Mouse (Mus musculus): ENCODE measurements at regions not wholly inside any gene's neighbourhood (a gene's known extent, or its start where the extent isn't known, plus 50 kb on each side); places are given as distances from the start of the nearest gene placed in this dataset.

- no peak for TF ChIP-seq POLR2A (IDR thresholded peaks at IDR 0.05; ENCODE audit: insufficient read depth, low read depth, low read length)
- TF ChIP-seq CTCF (IDR thresholded peaks at IDR 0.05; ENCODE audit: insufficient read depth, low read depth, low read length), result no peak
- H3K4me1 ChIP-seq (ENCODE audit: control insufficient read depth, insufficient read depth, low read length), result no peaks in the 10 kb centered on the region
- WGBS, result 37% methylated on average over 4 of the region's 4 CpGs
- H3K27ac ChIP-seq (ENCODE audit: insufficient read depth, low read depth, low read length), result no peak overlapping the region
- no peak overlapping the region for H3K4me3 ChIP-seq (ENCODE audit: insufficient read depth, low read depth, low read length)
Observed at GRCm38 (mm10) chr10:56788081-56788480, 411.0 kb downstream of the Gja1 start.

GRCm38 (mm10) chr10:56793074-56793473 lies 415.9 kb downstream of the Gja1 start:
- Histone ChIP-seq H3K4me3 (ENCODE audit: insufficient read depth, low read depth, low read length) (no peak overlapping the region), H3K4me1 (ENCODE audit: control insufficient read depth, insufficient read depth, low read length) (no peaks in the 10 kb centered on the region), H3K27ac (ENCODE audit: insufficient read depth, low read depth, low read length) (no peak overlapping the region)
- no peak for TF ChIP-seq CTCF (IDR thresholded peaks at IDR 0.05; ENCODE audit: insufficient read depth, low read depth, low read length)
- no peak for TF ChIP-seq POLR2A (IDR thresholded peaks at IDR 0.05; ENCODE audit: insufficient read depth, low read depth, low read length)
- 43% methylated on average over 8 of the region's 8 CpGs for WGBS

- H3K27ac ChIP-seq (ENCODE audit: insufficient read depth, low read depth, low read length), result no peak overlapping the region
- H3K4me3 ChIP-seq (ENCODE audit: insufficient read depth, low read depth, low read length), result no peak overlapping the region
- no peaks in the 10 kb centered on the region for H3K4me1 ChIP-seq (ENCODE audit: control insufficient read depth, insufficient read depth, low read length)
- no peak for TF ChIP-seq POLR2A (IDR thresholded peaks at IDR 0.05; ENCODE audit: insufficient read depth, low read depth, low read length)
- TF ChIP-seq CTCF (IDR thresholded peaks at IDR 0.05; ENCODE audit: insufficient read depth, low read depth, low read length), result no peak
- 50% methylated on average over 3 of the region's 3 CpGs for WGBS
Observed at GRCm38 (mm10) chr10:56795396-56795795, 418.3 kb downstream of the Gja1 start.

- no peak overlapping the region for H3K27ac ChIP-seq (ENCODE audit: insufficient read depth, low read depth, low read length)
- no peak overlapping the region for H3K4me3 ChIP-seq (ENCODE audit: insufficient read depth, low read depth, low read length)
- no peak for TF ChIP-seq POLR2A (IDR thresholded peaks at IDR 0.05; ENCODE audit: insufficient read depth, low read depth, low read length)
- H3K4me1 ChIP-seq (ENCODE audit: control insufficient read depth, insufficient read depth, low read length), result no peaks in the 10 kb centered on the region
- 93% methylated on average over 3 of the region's 3 CpGs for WGBS
Observed at GRCm38 (mm10) chr10:56799307-56799706, 422.2 kb downstream of the Gja1 start.

GRCm38 (mm10) chr10:56799745-56800144 lies 422.6 kb downstream of the Gja1 start:
- H3K4me3 ChIP-seq (ENCODE audit: insufficient read depth, low read depth, low read length), result no peak overlapping the region
- no peak overlapping the region for H3K27ac ChIP-seq (ENCODE audit: insufficient read depth, low read depth, low read length)
- TF ChIP-seq CTCF (IDR thresholded peaks at IDR 0.05; ENCODE audit: insufficient read depth, low read depth, low read length) (no peak), POLR2A (IDR thresholded peaks at IDR 0.05; ENCODE audit: insufficient read depth, low read depth, low read length) (no peak)
- no peaks in the 10 kb centered on the region for H3K4me1 ChIP-seq (ENCODE audit: control insufficient read depth, insufficient read depth, low read length)
- 89% methylated on average over 3 of the region's 3 CpGs for WGBS

DNA sequence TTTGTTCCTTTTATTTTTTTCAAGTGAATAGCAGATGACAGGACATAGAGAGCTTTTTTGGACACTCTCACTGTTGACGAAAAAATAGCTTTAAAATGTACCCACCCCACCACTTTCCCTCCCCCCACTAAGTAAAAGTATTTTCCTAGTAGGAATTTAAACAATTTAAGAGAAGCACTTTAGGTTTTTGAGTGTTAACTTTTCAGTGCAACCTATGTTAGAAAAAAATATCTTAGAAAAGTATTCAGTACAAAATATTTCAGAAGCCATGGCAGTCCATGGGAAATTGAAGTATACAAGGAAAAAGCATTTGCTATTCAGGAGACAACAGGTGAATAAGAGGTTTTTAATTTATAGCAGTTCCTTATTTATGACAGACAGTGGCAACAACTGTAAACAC lies 431.9 kb downstream of the Gja1 start:
- no peak overlapping the region for H3K27ac ChIP-seq (ENCODE audit: insufficient read depth, low read depth, low read length)
- TF ChIP-seq CTCF (IDR thresholded peaks at IDR 0.05; ENCODE audit: insufficient read depth, low read depth, low read length), result no peak
- TF ChIP-seq POLR2A (IDR thresholded peaks at IDR 0.05; ENCODE audit: insufficient read depth, low read depth, low read length), result no peak
- no peaks in the 10 kb centered on the region for H3K4me1 ChIP-seq (ENCODE audit: control insufficient read depth, insufficient read depth, low read length)
- no peak overlapping the region for H3K4me3 ChIP-seq (ENCODE audit: insufficient read depth, low read depth, low read length)
- 78% methylated on average over 1 of the region's 1 CpGs for WGBS

DNA sequence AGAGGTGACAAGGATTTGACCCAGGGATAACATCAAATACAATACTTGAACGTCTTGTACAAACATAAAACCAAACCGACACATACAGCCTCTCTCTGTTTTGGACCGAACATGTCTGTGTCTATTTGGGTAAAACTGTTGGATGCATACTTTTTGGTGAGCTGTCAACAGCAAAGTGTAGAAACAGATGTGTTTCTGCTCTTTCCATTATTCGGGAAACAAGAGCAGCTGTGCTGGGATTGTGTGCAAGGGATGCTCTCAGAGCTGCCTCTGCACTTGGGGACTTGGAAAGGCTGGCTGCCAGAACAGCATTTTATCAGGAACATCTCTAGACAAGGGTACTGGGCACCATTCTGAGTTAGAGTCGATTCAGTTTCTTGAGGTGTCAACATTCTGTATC lies 445.0 kb downstream of the Gja1 start:
- Histone ChIP-seq H3K4me3 (ENCODE audit: insufficient read depth, low read depth, low read length) (no peak overlapping the region), H3K4me1 (ENCODE audit: control insufficient read depth, insufficient read depth, low read length) (no peaks in the 10 kb centered on the region), H3K27ac (ENCODE audit: insufficient read depth, low read depth, low read length) (no peak overlapping the region)
- WGBS, result 75% methylated on average over 5 of the region's 5 CpGs
- TF ChIP-seq POLR2A (IDR thresholded peaks at IDR 0.05; ENCODE audit: insufficient read depth, low read depth, low read length) (no peak), CTCF (IDR thresholded peaks at IDR 0.05; ENCODE audit: insufficient read depth, low read depth, low read length) (no peak)

GRCm38 (mm10) chr10:56831331-56831730 lies 454.2 kb downstream of the Gja1 start:
- 51% methylated on average over 1 of the region's 1 CpGs for WGBS
- Histone ChIP-seq H3K4me1 (ENCODE audit: control insufficient read depth, insufficient read depth, low read length) (no peaks in the 10 kb centered on the region), H3K4me3 (ENCODE audit: insufficient read depth, low read depth, low read length) (no peak overlapping the region), H3K27ac (ENCODE audit: insufficient read depth, low read depth, low read length) (no peak overlapping the region)
- TF ChIP-seq CTCF (IDR thresholded peaks at IDR 0.05; ENCODE audit: insufficient read depth, low read depth, low read length), result no peak
- no peak for TF ChIP-seq POLR2A (IDR thresholded peaks at IDR 0.05; ENCODE audit: insufficient read depth, low read depth, low read length)

DNA sequence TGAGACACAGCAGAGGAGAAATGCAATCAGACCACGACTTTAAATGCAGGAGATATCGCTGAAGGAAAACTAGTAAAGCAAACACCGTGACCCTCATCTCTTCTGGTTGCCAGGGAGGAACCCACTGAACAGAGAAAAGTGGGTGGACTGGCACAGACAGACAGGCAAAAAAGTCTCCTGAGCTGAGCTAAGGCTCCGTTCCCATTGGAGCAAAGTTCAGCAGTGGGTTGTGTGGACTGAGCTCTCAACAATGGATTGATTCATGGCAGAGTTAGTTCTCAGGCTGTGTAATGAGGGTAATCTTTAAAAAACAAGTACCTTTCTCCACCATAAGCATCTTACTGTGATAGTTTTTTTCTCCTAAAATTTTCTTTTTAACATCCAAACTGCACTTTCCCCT lies 454.8 kb downstream of the Gja1 start:
- no peak overlapping the region for H3K27ac ChIP-seq (ENCODE audit: insufficient read depth, low read depth, low read length)
- TF ChIP-seq POLR2A (IDR thresholded peaks at IDR 0.05; ENCODE audit: insufficient read depth, low read depth, low read length), result no peak
- TF ChIP-seq CTCF (IDR thresholded peaks at IDR 0.05; ENCODE audit: insufficient read depth, low read depth, low read length), result no peak
- no peak overlapping the region for H3K4me3 ChIP-seq (ENCODE audit: insufficient read depth, low read depth, low read length)
- no peaks in the 10 kb centered on the region for H3K4me1 ChIP-seq (ENCODE audit: control insufficient read depth, insufficient read depth, low read length)
- whole genome bisulfite sequencing, result 67% methylated on average over 4 of the region's 4 CpGs

- Histone ChIP-seq H3K4me3 (ENCODE audit: insufficient read depth, low read depth, low read length) (no peak overlapping the region), H3K4me1 (ENCODE audit: control insufficient read depth, insufficient read depth, low read length) (no peaks in the 10 kb centered on the region), H3K27ac (ENCODE audit: insufficient read depth, low read depth, low read length) (no peak overlapping the region)
- no peak for TF ChIP-seq POLR2A (IDR thresholded peaks at IDR 0.05; ENCODE audit: insufficient read depth, low read depth, low read length)
- no peak for TF ChIP-seq CTCF (IDR thresholded peaks at IDR 0.05; ENCODE audit: insufficient read depth, low read depth, low read length)
- 95% methylated on average over 4 of the region's 4 CpGs for WGBS
Observed at GRCm38 (mm10) chr10:56836130-56836529, 459.0 kb downstream of the Gja1 start.

Data from olfactory bulb, adult 2 months (tissue).